Mouse (Mus musculus): ENCODE results near the gene Prss45. TPM values are rescaled to one million over a fixed set of nuclear protein-coding genes. Genes with fewer than 3 reads are reported as not detected.

Prss45 gene
- polyA plus RNA-seq, 1 experiment from 2014 or later: not detected

GRCm38 (mm10) chr9:110871030-110871429 lies 36.6 kb downstream of the Prss45 start:
- no peaks in the 10 kb centered on the region for H3K36me3 ChIP-seq (replicated peaks)
- H3K9ac ChIP-seq: no peak overlapping the region
- 17% methylated on average over 7 of the region's 7 CpGs for WGBS
- H3K27ac ChIP-seq: no peak overlapping the region
- H3K9me3 ChIP-seq: no peaks in the 10 kb centered on the region
- no peaks in the 10 kb centered on the region for H3K27me3 ChIP-seq (replicated peaks)
- no peak overlapping the region for H3K4me3 ChIP-seq
- H3K4me1 ChIP-seq: peaks cover 22% of the 10 kb centered on the region
- H3K4me2 ChIP-seq: no peak overlapping the region
- no peak for ATAC-seq (replicated peaks)

- Histone ChIP-seq H3K4me2 (peak overlapping the region; percentile 61), H3K27me3 (replicated peaks) (peaks cover 8% of the 10 kb centered on the region), H3K27ac (0 out of 2 replicates have a peak overlapping the region, but pooled peaks have one; percentile 53), H3K36me3 (replicated peaks) (no peaks in the 10 kb centered on the region), H3K4me3 (peak overlapping the region; percentile 37), H3K9me3 (no peaks in the 10 kb centered on the region), H3K4me1 (peaks cover 22% of the 10 kb centered on the region), H3K9ac (peak overlapping the region; percentile 11; the same call in 1 of the 2 replicates)
- ATAC-seq (replicated peaks): peak; percentile 82
- WGBS: 5% methylated on average over 40 of the region's 40 CpGs
Measured at GRCm38 (mm10) chr9:110873681-110874659, 39.6 kb downstream of the Prss45 start.

- Histone ChIP-seq H3K4me1 (peaks cover 27% of the 10 kb centered on the region), H3K27ac (0 out of 2 replicates have a peak overlapping the region, but pooled peaks have one; percentile 53), H3K36me3 (replicated peaks) (no peaks in the 10 kb centered on the region), H3K4me3 (peak overlapping the region; percentile 37; the same call in 1 of the 2 replicates), H3K9me3 (no peaks in the 10 kb centered on the region), H3K27me3 (replicated peaks) (peaks cover 15% of the 10 kb centered on the region), H3K9ac (no peak overlapping the region), H3K4me2 (peak overlapping the region; percentile 61; the same call in 1 of the 2 replicates)
- WGBS: 6% methylated on average over 3 of the region's 3 CpGs
- ATAC-seq (replicated peaks): peak; percentile 61
Measured at GRCm38 (mm10) chr9:110874660-110875191, 40.3 kb downstream of the Prss45 start.

- Histone ChIP-seq H3K4me1 (peaks cover 32% of the 10 kb centered on the region), H3K9ac (no peak overlapping the region), H3K9me3 (no peaks in the 10 kb centered on the region), H3K27me3 (replicated peaks) (peaks cover 21% of the 10 kb centered on the region), H3K27ac (0 out of 2 replicates have a peak overlapping the region, but pooled peaks have one; percentile 53), H3K4me3 (no peak overlapping the region), H3K4me2 (no peak overlapping the region), H3K36me3 (replicated peaks) (no peaks in the 10 kb centered on the region)
- WGBS: 23% methylated on average over 4 of the region's 6 CpGs
- peak; percentile 21; the same call in 1 of the 2 replicates for ATAC-seq (replicated peaks)
Measured at GRCm38 (mm10) chr9:110875288-110875695, 40.9 kb downstream of the Prss45 start.

DNA sequence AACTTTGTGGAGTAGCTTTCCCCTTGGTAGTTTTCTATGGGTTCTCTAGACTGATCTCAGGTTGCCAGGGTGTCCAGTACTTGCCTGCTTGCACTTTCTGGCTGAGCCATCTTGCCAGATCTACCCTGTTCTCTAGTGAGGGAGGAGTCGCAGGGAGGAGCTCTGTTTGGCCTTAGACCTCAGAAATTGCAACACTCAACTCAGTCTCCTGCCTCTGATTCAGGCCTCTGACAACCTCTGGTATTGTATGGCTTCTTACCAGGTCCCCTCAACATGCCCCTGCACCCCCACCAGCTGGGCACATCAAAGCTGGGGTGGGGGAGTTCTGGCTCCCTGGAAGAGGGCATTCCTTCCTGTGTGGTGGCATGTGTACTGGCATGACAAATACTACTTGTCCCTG lies 43.0 kb downstream of the Prss45 start:
- H3K4me2 ChIP-seq: no peak overlapping the region
- no peaks in the 10 kb centered on the region for H3K36me3 ChIP-seq (replicated peaks)
- WGBS: 85% methylated on average over 1 of the region's 1 CpGs
- H3K27me3 ChIP-seq (replicated peaks): peaks cover 32% of the 10 kb centered on the region
- no peak overlapping the region for H3K27ac ChIP-seq
- H3K9ac ChIP-seq: no peak overlapping the region
- no peak for ATAC-seq (replicated peaks)
- peaks cover 37% of the 10 kb centered on the region for H3K4me1 ChIP-seq
- H3K4me3 ChIP-seq: no peak overlapping the region
- no peaks in the 10 kb centered on the region for H3K9me3 ChIP-seq

DNA sequence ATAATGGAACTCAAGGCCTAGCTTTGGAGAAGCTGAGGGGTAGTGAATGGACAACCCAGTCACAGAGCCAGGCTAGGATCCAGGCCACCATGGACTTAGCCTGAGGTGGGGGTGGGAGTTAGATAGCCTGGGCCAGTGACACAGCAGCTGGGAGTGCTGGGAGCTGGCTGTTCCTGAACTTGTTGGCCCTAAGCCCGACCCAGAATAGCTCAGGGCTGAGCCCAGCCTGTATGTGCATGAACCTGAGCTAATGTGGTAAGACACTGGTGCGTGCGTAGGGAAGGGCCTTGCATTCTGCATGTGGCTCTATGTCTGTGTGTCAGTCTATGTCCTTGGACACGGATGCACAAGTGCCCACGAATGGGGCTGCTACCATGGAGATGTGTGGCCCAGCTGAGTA lies 43.5 kb downstream of the Prss45 start:
- no peak for ATAC-seq (replicated peaks)
- Histone ChIP-seq H3K27ac (no peak overlapping the region), H3K4me2 (no peak overlapping the region), H3K4me3 (no peak overlapping the region), H3K27me3 (replicated peaks) (peaks cover 32% of the 10 kb centered on the region), H3K36me3 (replicated peaks) (no peaks in the 10 kb centered on the region), H3K9ac (no peak overlapping the region), H3K4me1 (peaks cover 37% of the 10 kb centered on the region), H3K9me3 (no peaks in the 10 kb centered on the region)
- WGBS: 81% methylated on average over 5 of the region's 5 CpGs

DNA sequence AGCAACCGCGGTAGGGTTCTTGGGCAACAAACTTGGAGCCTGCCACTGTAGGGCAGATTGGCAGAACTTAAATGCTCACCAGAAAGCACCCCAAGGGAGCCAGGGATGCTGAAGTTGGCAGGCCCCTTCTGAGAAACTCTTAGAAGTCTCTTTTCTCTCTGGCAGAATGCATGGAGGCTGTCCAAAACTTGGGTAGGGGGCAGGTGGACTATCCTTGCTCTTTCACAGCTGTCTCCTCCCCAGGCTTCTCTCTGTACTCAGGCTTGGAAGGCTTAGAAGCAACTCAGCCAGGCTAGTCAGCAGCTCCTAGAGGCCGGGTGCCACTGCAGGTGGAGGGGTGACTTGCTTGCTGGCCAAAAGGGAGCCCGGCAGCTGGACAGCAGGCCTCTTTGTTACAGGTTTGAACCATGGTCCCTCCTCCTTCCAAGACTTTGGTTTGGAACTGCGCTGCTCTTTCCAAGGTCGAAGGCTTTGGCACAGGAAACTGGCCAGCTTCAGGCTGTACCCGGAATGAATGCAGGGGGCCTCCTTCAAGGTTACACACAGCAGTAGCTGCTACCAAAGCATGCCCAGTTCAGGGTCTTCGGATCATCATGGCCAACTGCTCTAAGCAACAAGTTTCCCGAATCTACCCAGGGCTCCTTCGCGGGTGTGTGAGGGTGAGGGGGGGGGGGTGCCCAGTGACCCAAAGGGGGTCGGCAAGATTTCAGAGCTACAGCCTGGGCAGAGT lies 45.0 kb downstream of the Prss45 start, which contains the start of gene Als2cl:
TSS of gene Als2cl (plus strand) at position 680 of the 730 bp plus-strand sequence.
- peaks cover 32% of the 10 kb centered on the region for H3K27me3 ChIP-seq (replicated peaks)
- no peaks in the 10 kb centered on the region for H3K9me3 ChIP-seq
- ATAC-seq (replicated peaks): no peak
- 16% methylated on average over 12 of the region's 12 CpGs for WGBS
- no peak within 1 kb of the TSS for H3K27ac ChIP-seq
- peak within 1 kb of the TSS; percentile 96 for H3K4me2 ChIP-seq
- H3K4me3 ChIP-seq: peak within 1 kb of the TSS; percentile 48
- no peaks in the 10 kb centered on the region for H3K36me3 ChIP-seq (replicated peaks)
- H3K4me1 ChIP-seq: peaks cover 26% of the 10 kb centered on the region
- H3K9ac ChIP-seq: peak within 1 kb of the TSS; percentile 30

DNA sequence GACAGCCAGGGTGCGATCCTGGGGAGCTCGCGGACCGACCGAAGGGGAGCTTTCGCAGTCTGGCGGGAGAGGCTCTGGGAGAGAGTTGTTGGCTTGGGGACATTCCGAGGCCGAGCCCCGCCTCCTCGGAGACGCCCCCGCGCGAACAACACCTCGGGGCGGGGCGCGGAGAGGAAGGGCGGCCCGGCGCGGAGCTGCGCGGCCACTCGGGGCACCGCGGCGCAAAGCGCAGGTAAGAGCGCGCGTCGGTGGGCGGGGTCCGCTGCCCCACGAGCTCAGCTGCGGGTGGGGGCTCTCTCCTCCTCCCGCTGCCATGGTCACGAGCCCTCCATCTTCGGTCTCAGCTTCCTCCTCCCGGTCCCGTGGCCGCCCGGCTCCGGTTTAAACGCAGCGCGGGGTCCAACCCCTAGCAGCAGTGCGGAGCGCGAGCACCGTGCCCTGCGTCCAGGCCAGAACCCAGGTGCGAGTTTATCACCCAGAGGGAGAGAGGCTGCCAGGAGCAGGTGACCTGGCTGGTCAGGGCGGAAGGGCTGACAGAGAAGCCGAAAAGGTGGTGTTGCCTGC lies 45.7 kb downstream of the Prss45 start, which contains the start of gene Tmie:
TSS of gene Tmie (minus strand) at position 116 of the 564 bp plus-strand sequence.
- WGBS: 2% methylated on average over 43 of the region's 57 CpGs
- ATAC-seq (replicated peaks): no peak; the same call in 1 of the 2 replicates
- H3K27me3 ChIP-seq (replicated peaks): peaks cover 32% of the 10 kb centered on the region
- H3K4me2 ChIP-seq: peak within 1 kb of the TSS; percentile 96
- no peak within 1 kb of the TSS for H3K27ac ChIP-seq
- H3K4me1 ChIP-seq: peaks cover 19% of the 10 kb centered on the region
- H3K9me3 ChIP-seq: no peaks in the 10 kb centered on the region
- no peaks in the 10 kb centered on the region for H3K36me3 ChIP-seq (replicated peaks)
- H3K4me3 ChIP-seq: peak within 1 kb of the TSS; percentile 48
- H3K9ac ChIP-seq: peak within 1 kb of the TSS; percentile 30

DNA sequence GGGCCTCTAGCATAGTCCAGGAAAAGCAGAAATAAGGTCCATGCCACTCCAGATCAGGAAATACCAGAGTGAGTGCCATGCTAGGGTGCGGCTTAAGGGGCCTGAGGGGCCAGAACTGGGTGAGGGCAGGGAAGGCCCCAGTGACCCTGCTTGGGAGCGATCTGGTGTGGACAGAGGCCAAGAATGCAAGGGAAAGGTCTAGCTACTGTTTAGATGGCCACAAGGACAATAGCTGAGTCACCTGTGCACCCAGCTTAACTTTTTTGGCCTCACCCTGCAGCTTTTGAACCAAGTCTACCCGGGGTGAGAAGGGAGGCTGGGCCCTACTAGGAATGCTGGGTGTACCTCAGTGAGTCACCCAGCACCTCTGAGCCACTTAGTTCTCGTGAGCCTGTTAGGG lies 46.4 kb downstream of the Prss45 start:
- Histone ChIP-seq H3K27me3 (replicated peaks) (peaks cover 32% of the 10 kb centered on the region), H3K4me3 (peak overlapping the region; percentile 48), H3K9me3 (no peaks in the 10 kb centered on the region), H3K36me3 (replicated peaks) (no peaks in the 10 kb centered on the region), H3K27ac (no peak overlapping the region), H3K4me2 (peak overlapping the region; percentile 96), H3K9ac (no peak overlapping the region), H3K4me1 (peaks cover 15% of the 10 kb centered on the region)
- no peak for ATAC-seq (replicated peaks)
- WGBS: 69% methylated on average over 4 of the region's 4 CpGs

GRCm38 (mm10) chr9:110881953-110882352 lies 47.6 kb downstream of the Prss45 start:
- H3K4me1 ChIP-seq: peaks cover 15% of the 10 kb centered on the region
- no peak for ATAC-seq (replicated peaks)
- no peak overlapping the region for H3K9ac ChIP-seq
- WGBS: 78% methylated on average over 7 of the region's 7 CpGs
- H3K9me3 ChIP-seq: no peaks in the 10 kb centered on the region
- H3K36me3 ChIP-seq (replicated peaks): no peaks in the 10 kb centered on the region
- no peak overlapping the region for H3K4me3 ChIP-seq
- H3K27ac ChIP-seq: no peak overlapping the region
- H3K27me3 ChIP-seq (replicated peaks): peaks cover 32% of the 10 kb centered on the region
- no peak overlapping the region for H3K4me2 ChIP-seq

DNA sequence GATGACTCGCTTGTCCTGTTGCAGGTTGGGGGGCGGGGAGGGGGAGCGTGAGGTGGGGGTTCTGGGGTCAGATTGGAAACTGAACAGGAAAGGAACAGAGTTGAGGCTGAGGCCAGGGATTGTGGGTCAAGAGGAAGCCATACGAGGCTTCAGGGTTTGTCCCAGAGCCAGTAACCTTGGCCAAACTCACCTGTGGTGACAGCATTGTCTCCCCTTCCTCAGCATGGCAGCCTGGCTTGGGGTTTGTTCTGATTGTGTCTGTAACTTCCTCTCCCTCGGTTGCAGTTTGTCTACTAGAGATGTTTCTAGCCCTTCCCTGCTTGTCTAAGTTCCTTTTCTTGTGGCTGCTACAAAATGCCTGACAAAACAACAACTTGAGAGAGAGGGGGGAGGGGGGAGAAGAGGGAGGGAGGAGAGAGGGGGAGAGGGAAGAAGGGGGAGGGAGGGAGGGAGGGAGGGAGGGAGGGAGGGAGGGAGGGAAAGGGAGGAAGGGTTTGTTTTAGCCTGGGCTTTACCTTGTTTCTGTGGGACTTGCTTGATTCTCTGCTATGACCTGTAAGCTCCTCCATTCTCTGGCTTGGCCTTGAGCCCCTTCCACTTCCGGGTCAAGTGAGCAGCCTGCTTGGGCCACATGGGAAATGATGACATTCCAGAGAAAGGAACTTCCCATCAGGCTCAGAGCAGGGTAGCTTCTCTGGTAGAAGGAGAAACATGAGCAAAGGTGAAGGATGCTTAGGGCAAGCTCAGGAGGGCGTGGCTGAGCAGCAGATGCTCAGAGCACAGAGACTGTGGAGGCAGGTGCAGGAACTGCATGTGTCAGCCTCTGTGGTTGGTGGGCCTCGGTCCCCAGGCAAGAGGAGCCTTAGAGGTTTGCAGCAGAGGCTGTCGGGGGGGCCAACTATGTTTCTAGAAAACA lies 53.3 kb downstream of the Prss45 start:
- no peak for ATAC-seq (replicated peaks)
- H3K9ac ChIP-seq: no peak overlapping the region
- 70% methylated on average over 9 of the region's 9 CpGs for whole genome bisulfite sequencing
- no peaks in the 10 kb centered on the region for H3K9me3 ChIP-seq
- H3K4me2 ChIP-seq: no peak overlapping the region
- H3K4me3 ChIP-seq: no peak overlapping the region
- H3K27ac ChIP-seq: no peak overlapping the region
- H3K4me1 ChIP-seq: no peaks in the 10 kb centered on the region
- H3K36me3 ChIP-seq (replicated peaks): no peaks in the 10 kb centered on the region
- 0 out of 2 replicates have a peak, but pooled peaks cover 3% of the 10 kb centered on the region for H3K27me3 ChIP-seq (replicated peaks)
